Mouse (Mus musculus): Measurements from ENCODE around the gene Col4a2.

- TF ChIP-seq CTCF (conservative IDR thresholded peaks at IDR 0.05; ENCODE audit: low read length), result no peak
- no peak for TF ChIP-seq POU5F1 (IDR thresholded peaks at IDR 0.05; ENCODE audit: borderline replicate concordance, low read length)
These were observed 70.3 kb downstream of the Col4a2 start for GRCm38 (mm10) chr8:11382933-11383332.
